Mouse (Mus musculus) kidney, postnatal 25 days (tissue): ENCODE results near the gene Zfp697.
A peak's percentile ranks its signal among the peaks of the same experiment; 100 is the strongest.
"Not testable (repeated sequence)": the region's sequence is repeated elsewhere in the genome, so short reads cannot be mapped to it uniquely, and the experiment has no call there.

Experiments used
- DNase-seq, 2 experiments: peaks; one replicate each; pipeline ENCODE4 v3.0.0; 2021; ENCODE audit warnings: mixed read lengths in 2 of 2

Zfp697 gene

DNA sequence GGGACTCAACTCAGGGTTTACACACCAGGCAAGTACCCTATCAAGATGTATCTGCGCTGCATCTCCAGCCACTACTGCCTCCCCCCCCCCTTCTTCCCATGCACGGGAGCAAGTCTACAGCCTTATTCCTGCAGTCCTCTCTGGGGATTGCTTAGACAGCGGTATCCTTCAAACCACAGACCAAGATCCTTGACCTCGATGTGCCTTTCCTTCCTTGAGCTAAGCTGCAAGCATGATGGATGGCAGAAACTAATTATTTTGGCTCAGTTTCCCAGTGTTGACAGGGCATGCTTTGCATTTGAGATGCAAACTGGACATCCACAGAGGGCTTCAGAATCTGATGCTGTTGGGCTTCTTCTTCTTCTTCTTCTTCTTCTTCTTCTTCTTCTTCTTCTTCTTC is 40.7 kb downstream of the Zfp697 start:
- peak in 1 of 2 experiments; percentile 41 for DNase-seq

DNA sequence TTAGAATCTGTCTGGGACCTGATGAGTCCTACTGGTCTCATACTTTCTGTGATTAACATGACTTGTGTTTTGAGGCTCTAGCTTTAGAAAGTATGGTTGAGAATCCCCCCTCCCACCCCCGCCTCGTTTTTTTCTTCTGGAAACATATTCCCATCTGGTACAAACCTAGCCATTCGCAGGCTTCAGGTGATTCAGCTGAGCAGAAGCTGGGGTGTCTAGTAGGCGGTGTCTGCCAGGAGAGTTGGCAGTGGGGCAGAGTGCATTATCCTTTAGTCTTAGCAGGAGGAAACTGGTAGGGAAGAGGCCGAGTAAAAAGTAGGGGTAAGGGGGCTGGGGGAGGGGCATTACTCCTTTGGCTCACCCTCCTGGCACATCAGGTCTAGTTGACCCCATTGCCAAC is 44.5 kb downstream of the Zfp697 start:
- DNase-seq: peak in 1 of 2 experiments; percentile 56

DNA sequence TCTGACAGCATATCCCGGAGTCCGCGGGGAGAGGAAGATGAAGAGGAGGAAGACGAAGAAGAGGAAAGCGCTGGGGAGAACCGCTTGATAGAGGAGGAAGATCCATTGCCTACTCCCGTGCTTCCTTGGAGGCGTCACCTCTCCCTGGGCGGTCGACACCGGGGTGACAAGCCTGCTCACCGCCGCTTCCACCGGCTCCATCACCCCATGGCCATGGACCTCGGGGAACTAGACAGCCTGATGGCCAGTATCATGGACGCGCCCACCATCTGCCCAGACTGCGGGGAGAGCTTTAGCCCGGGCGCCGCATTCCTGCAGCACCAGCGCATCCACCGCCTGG is 45.0 kb downstream of the Zfp697 start:
- DNase-seq: no peak

DNA sequence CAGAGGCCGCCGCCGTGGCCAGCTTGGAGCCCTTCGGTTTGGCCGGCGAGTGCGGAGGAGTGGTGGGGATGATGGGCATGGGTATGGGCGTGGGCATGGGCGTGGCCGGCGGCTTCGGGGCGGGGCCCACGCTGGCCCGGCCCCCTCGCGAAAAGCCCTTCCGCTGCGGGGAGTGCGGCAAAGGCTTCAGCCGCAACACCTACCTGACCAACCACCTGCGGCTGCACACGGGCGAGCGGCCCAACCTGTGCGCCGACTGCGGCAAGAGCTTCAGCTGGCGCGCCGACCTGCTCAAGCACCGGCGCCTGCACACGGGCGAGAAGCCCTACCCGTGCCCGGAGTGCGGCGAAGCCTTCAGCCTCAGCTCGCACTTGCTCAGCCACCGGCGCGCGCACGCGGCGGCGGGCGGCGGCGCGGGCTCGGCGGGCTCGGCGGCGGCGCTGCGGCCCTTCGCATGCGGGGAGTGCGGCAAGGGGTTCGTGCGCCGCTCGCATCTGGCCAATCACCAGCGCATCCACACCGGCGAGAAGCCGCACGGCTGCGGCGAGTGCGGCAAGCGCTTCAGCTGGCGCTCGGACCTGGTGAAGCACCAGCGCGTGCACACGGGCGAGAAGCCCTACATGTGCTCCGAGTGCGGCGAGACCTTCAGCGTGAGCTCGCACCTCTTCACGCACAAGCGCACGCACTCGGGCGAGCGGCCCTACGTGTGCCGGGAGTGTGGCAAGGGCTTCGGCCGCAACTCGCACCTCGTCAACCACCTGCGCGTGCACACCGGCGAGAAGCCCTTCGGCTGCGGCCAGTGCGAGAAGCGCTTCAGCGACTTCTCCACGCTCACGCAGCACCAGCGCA is 45.6 kb downstream of the Zfp697 start:
- peak; percentile 73 to 85 for DNase-seq

DNA sequence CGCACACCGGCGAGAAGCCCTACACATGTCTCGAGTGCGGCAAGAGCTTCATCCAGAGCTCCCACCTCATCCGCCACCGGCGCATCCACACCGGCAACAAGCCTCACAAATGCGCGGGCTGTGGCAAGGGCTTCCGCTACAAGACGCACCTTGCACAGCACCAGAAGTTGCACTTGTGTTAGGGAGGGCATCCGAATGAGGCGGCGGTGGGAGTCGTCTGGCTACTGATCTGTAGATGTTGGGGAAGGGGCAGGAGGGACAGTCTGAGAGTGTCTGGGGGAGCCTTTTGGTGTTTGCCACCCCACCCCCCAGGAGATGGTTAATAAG is 46.2 kb downstream of the Zfp697 start:
- no peak for DNase-seq

DNA sequence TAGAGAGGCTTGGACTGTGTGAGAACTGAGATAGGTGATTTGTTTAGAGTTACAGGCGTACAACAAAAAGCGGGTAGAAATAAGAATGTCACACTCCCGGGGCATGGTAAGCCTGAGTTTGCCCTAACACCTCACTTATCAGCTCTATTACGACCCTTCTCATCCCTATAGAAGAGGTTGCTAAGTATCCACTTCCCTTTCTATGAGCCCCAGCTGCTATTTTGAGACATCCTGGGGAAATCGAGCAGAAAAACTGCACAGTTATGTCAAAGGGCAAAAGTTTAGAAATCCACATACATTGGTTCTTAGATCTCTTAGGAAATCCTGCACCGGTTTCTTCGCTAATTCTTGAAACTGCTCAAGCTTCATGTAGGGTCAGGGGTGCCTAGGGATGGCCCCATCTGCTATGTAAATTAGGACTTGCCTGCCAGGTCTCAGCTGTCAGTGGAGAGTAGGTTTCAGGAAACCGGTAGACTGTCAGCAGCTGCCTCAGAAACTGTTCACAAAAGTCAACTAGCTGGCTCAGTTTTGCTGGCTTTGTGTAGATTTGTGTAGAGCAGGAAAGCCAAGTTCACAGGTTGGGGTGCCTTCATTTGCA is 46.8 kb downstream of the Zfp697 start:
- DNase-seq: no peak

DNA sequence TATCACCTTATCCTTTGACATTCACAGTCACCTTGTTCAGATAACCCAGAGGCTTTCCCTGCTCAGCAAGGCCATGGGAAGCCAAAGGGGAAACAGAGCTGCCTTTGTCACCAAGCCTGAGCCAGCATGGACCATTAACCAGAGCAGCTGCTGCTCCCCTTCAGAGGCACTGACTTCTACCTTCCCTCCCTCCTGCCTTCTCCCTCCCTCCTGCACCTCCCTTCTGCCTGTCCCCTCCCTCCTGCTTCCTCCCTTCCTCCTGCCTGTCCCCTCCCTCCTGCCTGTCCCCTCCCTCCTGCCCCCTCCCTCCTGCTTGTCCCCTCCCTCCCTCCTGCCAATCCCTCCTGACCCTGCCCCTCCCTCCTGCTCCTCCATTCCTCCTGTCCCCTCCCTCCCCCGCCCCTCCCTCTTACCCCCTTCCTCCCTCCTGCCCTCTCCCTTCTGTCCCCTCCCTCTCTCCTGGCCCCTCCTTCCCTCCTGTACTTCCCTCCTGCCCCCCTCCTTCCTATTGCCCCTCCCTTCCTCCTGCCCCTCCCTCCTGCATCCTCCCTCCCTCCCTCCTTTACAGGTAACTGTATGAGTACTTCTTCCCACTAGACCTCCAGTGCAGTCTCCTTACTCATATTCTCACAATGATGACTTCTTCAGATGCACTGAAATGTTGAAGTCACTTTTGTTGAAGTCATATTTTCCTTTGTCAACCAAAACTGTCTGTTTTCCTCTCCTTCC is 52.0 kb downstream of the Zfp697 start:
- DNase-seq: peak in 1 of 2 experiments; percentile 43

DNA sequence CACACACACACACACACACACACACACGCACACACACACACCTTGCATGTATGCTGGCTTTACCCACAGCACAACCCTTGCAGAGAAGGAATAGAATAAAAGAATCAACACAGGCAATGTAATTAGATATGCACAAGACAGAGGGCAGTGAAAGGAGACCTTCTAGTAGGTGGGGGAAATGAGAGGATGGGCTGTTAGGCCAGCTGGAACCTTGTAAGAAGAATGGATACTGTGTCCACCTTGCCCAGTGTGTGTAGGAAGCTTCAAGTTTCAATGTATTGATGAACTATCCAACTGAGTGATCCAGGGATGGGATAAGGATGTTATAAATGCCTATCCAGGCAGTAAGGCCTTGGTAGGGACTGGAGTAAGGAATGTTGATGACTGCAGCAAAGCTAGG is 52.8 kb downstream of the Zfp697 start:
- DNase-seq: no peak

DNA sequence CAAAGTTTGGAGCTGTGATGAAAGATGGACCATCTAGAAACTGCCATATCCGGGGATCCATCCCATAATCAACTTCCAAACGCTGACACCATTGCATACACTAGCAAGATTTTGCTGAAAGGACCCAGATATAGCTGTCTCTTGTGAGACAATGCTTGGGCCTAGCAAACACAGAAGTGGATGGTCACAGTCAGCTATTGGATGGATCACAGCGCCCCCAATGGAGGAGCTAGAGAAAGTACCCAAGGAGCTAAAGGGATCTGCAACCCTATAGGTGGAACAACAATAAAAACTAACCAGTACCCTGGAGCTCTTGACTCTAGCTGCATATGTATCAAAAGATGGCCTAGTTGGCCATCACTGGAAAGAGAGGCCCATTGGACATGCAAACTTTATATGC is 60.0 kb downstream of the Zfp697 start:
- DNase-seq: not testable (repeated sequence)

DNA sequence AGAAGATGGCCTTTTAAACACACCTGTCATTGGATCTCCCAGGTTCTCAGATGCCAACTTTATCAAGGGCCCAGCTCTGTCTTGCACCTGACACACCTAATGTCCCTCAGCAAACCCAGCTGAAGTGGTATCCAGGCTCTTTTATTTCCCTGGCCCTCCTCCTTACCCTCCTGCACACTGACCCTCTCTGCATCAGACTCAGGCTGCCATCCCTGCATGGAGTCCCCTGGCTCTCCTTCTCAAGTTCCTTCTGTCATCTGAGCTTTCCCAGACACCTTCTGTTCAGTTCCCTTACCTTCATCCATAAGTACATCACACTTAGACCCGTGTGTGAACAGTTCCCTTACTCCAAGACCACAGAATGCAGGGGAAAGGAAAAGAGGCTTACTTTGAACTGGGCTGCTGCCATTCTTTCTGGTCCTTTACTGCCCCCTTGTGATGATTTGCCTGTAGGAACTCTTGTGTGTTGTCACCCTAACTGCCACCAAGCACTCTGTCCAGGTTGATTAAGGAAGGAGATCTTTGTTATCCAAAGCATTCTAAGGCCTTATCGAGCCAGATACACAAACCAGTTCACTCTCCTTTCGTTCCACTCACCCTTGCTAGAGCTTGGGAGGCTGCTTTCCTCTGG is 61.0 kb downstream of the Zfp697 start:
- not testable (repeated sequence) for DNase-seq

DNA sequence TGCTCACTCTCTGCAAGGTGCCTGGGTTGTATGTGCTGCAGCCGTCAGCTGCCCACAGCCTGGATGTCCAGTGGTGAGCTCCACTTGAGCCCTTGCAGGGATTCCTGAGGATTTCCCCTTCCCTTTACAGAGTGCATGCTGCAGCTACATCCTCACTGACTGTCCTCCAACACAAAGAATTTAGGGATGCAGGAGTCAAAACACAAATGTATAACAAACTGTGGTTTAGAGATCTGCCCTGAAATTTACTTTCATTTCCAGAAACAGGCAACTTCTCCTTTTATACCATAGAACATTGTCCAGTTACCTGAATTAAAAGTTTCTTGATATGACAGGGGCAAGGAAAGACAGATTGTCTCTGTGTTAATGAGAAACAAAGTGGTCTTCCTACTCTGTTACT is 61.7 kb downstream of the Zfp697 start:
- not testable (repeated sequence) for DNase-seq

DNA sequence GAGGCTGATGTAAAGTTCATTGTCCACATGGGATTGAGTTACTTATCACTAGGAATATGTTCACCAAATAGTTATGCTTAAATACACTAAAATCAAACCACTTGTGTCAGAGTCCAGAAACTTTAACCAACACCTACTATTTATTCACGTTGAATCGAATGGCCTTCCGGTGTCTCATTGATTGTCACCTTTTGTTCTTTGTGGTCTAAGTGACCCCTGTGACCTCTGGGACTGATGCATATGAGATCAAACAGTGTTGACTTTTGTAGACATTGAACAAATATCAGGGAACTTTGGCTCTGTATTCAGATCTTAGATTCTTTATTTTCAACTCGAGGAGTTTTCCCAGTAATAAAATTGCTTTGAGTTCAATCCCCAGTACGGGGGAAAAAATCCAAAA is 71.5 kb downstream of the Zfp697 start:
- not testable (repeated sequence) for DNase-seq

DNA sequence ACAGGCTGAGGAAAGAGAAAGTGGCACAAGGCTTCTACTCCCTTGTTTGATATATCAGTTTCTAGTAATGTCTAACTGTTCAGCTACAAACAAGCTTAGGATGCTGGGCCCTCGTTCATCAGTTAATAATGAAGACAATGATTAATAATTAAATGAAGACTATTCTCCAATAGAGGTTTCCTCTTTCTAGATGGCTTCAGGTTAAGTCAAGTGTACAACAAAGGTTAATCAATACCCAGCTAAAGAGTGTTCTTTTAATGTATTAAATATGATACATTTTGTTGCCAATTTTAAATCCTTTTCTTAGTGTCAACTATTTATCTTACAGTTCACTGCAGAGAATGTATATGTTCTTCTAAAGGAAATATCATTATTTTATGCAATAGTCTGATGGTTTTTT is 74.8 kb downstream of the Zfp697 start, which contains the start of gene Gm4450:
Gene Gm4450, minus strand, starts transcription at position 101 of the 400 bp plus-strand sequence.
- DNase-seq: not testable (repeated sequence)

DNA sequence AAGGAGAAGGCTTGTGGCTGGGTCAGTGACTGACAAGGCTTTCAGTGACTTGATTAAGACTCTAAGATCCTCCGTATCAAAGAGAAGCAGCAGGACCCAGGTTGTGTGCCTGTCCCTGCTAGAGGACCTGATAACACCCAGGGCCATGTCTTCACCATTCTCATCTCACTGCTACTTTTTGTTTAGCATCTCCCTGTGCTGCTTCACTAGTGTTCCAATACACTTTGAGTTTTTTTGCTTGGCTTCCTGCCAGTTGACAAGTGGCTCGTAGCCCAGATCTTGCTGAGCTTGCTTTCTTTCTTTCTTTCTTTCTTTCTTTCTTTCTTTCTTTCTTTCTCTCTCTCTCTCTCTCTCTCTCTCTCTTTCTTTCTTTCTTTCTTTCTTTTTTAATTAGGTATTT is 87.1 kb downstream of the Zfp697 start:
- not testable (repeated sequence) for DNase-seq

DNA sequence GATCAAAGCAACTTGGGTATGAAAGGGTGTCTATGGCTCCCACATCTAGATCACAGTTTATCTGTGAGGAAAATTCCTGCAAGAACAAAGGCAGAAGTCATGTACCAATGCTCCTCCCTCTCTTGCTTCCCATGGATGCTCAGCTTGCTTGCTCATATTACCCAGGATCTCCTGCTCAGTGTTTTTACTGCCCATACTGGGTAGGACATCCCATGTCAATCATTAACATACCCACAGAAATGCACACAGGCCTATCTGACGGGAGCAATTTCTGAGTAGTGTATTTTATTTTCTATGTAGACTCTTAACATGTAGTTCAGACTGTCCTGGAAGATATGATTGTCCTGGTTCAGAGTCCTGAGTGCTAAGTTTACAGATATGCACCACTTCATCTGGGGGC is 88.8 kb downstream of the Zfp697 start:
- DNase-seq: not testable (repeated sequence)

DNA sequence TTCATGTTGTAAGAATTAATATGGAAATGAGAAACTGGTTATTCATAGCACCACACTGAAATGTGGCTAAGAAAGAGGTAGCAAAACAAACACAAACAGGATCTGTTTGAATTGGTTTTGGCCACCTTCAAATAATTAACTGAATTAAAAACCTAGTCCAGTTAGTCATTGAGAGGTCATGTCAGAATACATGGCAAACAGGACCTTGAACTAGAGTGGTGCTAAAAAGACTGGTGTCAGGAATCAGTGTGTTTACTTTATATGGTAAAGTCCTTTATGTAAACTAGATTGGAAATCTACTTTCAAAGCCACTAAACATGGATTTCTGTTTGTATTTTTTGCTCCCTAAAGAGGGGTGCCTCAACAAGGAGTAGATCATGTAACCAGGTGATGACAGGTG is 89.2 kb downstream of the Zfp697 start:
- DNase-seq: not testable (repeated sequence)

DNA sequence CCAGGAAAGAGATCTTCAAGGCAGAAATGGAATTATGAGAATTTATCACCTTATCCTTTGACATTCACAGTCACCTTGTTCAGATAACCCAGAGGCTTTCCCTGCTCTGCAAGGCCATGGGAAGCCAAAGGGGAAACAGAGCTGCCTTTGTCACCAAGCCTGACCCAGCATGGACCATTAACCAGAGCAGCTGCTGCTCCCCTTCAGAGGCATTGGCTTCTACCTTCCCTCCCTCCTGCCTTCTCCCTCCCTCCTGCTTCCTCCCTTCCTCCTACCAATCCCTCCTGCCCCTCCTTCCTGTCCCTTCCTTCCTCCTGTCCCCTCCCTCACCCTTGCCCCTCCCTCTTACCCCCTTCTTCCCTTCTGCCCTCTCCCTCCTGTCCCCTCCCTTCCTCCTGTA is 111.9 kb downstream of the Zfp697 start:
- DNase-seq: not testable (repeated sequence)

DNA sequence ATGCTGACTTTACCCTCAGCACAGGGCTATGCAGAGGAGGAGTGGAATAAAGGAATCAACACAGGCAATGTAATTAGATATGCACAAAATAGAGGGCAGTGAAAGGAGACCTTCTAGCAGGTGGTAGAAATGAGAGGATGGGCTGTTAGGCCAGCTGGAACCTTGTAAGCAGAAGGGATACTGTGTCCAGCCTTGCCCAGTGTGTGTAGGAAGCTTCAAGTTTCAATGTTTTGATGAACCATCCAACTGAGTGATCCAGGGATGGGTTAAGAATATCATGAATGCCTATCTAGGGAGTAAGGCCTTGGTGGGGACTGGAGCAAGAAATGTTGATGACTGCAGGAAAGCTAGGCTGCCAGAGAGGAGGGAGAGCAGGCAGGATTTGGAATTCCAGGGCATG is 112.8 kb downstream of the Zfp697 start:
- not testable (repeated sequence) for DNase-seq

DNA sequence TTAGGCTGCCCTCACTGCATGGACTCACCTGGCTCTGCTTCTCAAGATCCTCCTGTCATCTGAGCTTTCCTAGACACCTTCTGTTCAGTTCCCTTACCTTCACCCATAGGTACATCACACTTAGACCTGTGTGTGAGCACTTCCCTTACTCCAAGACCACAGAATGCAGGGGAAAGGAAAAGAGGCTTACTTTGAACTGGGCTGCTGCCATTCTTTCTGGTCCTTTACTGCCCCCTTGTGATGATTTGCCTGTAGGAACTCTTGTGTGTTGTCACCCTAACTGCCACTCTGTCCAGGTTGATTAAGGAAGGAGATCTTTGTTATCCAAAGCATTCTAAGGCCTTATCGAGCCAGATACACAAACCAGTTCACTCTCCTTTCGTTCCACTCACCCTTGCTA is 114.5 kb downstream of the Zfp697 start:
- not testable (repeated sequence) for DNase-seq

DNA sequence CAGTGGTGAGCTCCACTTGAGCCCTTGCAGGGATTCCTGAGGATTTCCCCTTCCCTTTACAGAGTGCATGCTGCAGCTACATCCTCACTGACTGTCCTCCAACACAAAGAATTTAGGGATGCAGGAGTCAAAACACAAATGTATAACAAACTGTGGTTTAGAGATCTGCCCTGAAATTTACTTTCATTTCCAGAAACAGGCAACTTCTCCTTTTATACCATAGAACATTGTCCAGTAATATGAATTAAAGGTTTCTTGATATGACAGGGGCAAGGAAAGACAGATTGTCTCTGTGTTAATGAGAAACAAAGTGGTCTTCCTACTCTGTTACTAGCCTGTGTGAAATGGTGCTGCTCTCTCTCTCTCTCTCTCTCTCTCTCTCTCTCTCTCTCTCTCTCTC is 115.1 kb downstream of the Zfp697 start:
- DNase-seq: not testable (repeated sequence)

DNA sequence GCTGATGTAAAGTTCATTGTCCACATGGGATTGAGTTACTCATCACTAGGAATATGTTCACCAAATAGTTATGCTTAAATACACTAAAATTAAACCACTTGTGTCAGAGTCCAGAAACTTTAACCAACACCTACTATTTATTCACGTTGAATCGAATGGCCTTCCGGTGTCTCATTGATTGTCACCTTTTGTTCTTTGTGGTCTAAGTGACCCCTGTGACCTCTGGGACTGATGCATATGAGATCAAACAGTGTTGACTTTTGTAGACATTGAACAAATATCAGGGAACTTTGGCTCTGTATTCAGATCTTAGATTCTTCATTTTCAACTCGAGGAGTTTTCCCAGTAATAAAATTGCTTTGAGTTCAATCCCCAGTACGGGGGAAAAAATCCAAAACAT is 125.0 kb downstream of the Zfp697 start:
- not testable (repeated sequence) for DNase-seq

DNA sequence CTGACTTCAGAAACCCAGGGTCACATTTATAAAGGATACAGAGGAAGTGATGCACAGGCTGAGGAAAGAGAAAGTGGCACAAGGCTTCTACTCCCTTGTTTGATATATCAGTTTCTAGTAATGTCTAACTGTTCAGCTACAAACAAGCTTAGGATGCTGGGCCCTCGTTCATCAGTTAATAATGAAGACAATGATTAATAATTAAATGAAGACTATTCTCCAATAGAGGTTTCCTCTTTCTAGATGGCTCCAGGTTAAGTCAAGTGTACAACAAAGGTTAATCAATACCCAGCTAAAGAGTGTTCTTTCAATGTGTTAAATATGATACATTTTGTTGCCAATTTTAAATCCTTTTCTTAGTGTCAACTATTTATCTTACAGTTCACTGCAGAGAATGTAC is 128.2 kb downstream of the Zfp697 start, which contains the start of gene Hsd3b4:
Gene Hsd3b4, minus strand, starts transcription at position 101 of the 400 bp plus-strand sequence.
- DNase-seq: not testable (repeated sequence)

DNA sequence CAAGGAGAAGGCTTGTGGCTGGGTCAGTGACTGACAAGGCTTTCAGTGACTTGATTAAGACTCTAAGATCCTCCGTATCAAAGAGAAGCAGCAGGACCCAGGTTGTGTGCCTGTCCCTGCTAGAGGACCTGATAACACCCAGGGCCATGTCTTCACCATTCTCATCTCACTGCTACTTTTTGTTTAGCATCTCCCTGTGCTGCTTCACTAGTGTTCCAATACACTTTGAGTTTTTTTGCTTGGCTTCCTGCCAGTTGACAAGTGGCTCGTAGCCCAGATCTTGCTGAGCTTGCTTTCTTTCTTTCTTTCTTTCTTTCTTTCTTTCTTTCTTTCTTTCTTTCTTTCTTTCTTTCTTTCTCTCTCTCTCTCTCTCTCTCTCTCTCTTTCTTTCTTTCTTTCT is 140.5 kb downstream of the Zfp697 start:
- DNase-seq: not testable (repeated sequence)
